Mouse (Mus musculus) cerebellum, adult 2 months (tissue): Measurements from ENCODE around the gene Tvp23a.

ENCODE experiments used
- CTCF ChIP-seq: fragments of 200-500 bp; IDR thresholded peaks from 2 replicates; pipeline ENCODE4 v1.5.1; 2011; ENCODE audit warnings: low read depth, mild to moderate bottlenecking, control low read depth, low read length, moderate library complexity, borderline replicate concordance; ENCODE audit not compliant: insufficient read depth
- POLR2A ChIP-seq: fragments of 200-500 bp; IDR thresholded peaks from 2 replicates; pipeline ENCODE4 v1.6.1; 2011; ENCODE audit warnings: low read length, control low read depth, borderline replicate concordance; ENCODE audit not compliant: insufficient read depth

DNA sequence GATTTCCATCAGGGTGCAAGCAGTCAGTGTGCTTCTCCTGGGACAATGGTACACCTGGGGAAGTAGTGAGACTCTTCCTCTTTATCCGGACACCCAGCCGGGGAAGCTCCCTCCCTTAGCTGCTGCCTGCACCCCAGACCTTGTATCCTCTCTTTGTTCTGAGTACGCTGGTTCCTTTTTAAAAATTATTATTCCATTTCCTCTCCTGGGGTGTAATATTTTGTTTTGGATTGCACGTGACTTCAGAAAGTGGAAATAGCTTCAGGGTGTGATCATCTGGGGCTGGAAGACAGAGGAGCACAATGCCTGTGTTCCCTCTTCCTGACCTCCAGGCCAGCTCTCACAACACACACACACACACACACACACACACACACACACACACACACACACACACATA is 35.2 kb upstream of the Tvp23a start:
- TF ChIP-seq POLR2A (no peak), CTCF (no peak)
